Mouse (Mus musculus): ENCODE measurements around the gene Tmem120a.

The Tmem120a gene

GRCm38 (mm10) chr5:135707039-135707438 is 37.2 kb downstream of the Tmem120a start:
- DNase-seq = no peak

- no peak for DNase-seq
Observed at GRCm38 (mm10) chr5:135705383-135705782, 38.9 kb downstream of the Tmem120a start.

- DNase-seq = no peak
Observed at GRCm38 (mm10) chr5:135703431-135703830, 40.8 kb downstream of the Tmem120a start.

GRCm38 (mm10) chr5:135702682-135703192 is 41.5 kb downstream of the Tmem120a start:
- DNase-seq = no peak

GRCm38 (mm10) chr5:135702190-135702589 is 42.1 kb downstream of the Tmem120a start:
- no peak for DNase-seq

GRCm38 (mm10) chr5:135701601-135702000 is 42.6 kb downstream of the Tmem120a start:
- no peak for DNase-seq

GRCm38 (mm10) chr5:135697711-135698111 is 46.5 kb downstream of the Tmem120a start:
- DNase-seq = no peak

GRCm38 (mm10) chr5:135695277-135695721 is 48.9 kb downstream of the Tmem120a start:
- no peak for DNase-seq

- DNase-seq = no peak
Observed at GRCm38 (mm10) chr5:135693281-135693853, 50.9 kb downstream of the Tmem120a start.

- no peak for DNase-seq
Observed at GRCm38 (mm10) chr5:135691266-135691665, 53.0 kb downstream of the Tmem120a start.

GRCm38 (mm10) chr5:135690401-135690800 is 53.8 kb downstream of the Tmem120a start:
- DNase-seq = no peak
